Mouse (Mus musculus) mouse embryonic stem cell (cell line): Measurements from ENCODE around the gene Ucp3.

ENCODE experiments used
- in situ Hi-C, 2 experiments: fragments of 300-500 bp; cut with MboI; formaldehyde crosslinking; loops; 1 replicate in 1 of 2; 3 replicates in 1 of 2; pipeline ENCODE4 v1.14.3; 2019 to 2020; ENCODE audit warnings: low sequenced_read_pairs in 2 of 2, low pct_unique_long_range_greater_than_20kb in 1 of 2, mixed read lengths in 1 of 2; ENCODE audit not compliant: unreplicated experiment in 1 of 2

The Ucp3 gene

DNA sequence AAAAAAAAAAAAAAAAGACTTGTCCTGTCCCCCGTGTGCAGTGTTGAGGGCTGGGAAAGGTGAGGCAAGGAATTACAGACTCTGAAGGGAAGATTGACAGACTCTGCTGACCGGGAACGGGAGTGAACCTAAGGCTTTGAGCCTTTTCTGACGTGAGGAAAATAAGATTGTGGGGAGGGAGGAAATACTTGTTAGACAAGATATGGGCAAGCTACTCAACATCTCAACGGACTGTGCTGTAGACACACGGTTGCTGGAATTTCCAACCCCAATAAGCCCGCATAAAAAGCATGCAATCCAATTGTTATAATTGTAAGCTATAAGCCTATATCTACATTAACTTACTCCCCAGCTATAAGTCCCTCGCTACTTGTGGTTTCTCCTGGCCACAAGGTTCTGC lies 51.9 kb downstream of the Ucp3 start:
- in situ Hi-C loops: no loop called here

DNA sequence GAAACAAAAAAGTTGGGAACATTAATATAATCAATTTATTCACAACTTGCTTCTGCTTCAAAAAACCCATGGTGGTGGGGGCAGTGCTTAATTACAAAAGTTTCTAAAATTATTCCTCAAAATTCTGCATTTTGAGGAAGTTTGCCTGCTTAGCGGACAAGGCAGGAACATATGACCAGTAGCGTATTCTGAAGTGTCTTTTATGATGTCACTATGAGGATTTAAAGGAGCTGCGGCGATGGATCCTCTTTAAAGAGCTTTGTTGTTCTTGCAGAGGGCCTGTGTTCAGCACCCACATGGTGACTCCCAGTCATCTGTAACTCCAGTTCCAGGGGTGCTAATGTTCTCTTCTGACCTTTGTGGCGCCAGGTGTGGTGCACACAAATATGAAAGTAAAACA lies 58.0 kb downstream of the Ucp3 start:
- in situ Hi-C loops: no loop called here

DNA sequence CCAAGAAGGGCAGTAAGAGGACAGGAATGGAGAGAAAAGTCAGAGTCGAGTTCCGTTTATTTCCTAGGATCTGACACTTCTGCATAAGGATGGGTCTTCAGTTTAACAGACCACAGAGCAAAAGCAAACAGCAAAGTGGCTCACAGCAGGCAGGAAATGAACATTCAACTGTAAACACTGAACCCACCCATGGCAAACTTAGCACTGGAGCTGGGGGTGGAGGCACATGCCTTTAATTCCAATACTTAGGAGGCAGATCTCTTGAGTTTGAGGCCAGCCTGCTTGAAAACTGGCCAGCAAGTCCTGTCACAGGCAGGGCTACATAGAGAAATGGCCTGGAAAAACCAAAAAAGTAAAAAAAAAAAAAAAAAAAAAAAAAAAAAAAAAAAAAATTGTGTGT lies 60.7 kb downstream of the Ucp3 start:
- in situ Hi-C loops: no loop called here

DNA sequence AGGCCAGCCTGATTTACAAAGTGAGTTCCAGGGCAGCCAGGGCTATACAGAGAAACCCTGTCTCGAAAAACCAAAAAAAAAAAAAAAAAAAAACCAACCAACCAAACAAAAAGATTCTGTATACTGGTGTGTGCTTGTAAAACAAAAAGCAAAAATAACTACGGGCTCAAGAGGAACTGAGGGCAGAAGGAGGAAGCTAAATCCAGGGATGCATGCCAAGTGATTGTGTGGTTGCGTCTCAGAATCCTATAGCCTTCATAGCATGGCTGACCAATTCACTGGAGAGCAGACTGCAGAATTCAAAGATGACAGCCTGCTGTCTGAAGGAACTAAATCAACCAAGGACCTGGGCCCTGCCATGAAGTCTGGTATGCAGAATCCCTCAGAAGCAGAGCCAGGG lies 61.4 kb downstream of the Ucp3 start:
- in situ Hi-C loops: no loop called here

DNA sequence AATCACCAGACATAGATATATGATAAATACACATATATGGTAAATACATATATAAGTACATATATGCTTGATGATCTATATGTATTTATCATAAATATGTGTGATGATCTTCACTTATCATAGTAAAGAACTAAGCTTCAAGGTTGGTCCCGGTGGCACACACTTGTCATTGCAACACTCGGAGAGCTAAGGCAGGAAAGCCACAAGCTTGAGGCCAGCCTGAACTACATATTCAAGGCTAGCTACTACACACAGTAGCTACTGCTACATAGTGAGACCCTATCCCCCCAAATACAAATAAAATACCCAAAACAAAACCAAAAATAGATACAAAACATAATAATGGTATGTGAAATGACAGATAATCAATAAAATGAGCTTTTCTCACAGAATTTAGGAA lies 63.0 kb downstream of the Ucp3 start:
- in situ Hi-C loops: no loop called here
